Mouse (Mus musculus) brain, embryonic 14.5 days (tissue): ENCODE measurements at regions not wholly inside any gene's neighbourhood (a gene's known extent, or its start where the extent isn't known, plus 50 kb on each side); places are given as distances from the start of the nearest gene placed in this dataset.
A peak's percentile ranks its signal among the peaks of the same experiment; 100 is the strongest.
"Not testable (repeated sequence)": the region's sequence is repeated elsewhere in the genome, so short reads cannot be mapped to it uniquely, and the experiment has no call there.

Experiments used
- DNase-seq: peaks from one replicate; pipeline ENCODE4 v3.0.0-alpha.2; 2011; ENCODE audit warnings: low read depth
- CTCF ChIP-seq: fragments of 200-500 bp; IDR thresholded peaks from 2 replicates; pipeline ENCODE4 v1.5.1; 2012; ENCODE audit warnings: inconsistent platforms, mild to moderate bottlenecking, moderate library complexity, borderline replicate concordance; ENCODE audit not compliant: insufficient read depth, insufficient read length; ENCODE audit errors: extremely low read depth
- POLR2A ChIP-seq: fragments of 200-500 bp; IDR thresholded peaks from 2 replicates; pipeline ENCODE4 v1.6.1; 2012; ENCODE audit warnings: mild to moderate bottlenecking, inconsistent platforms, borderline replicate concordance; ENCODE audit not compliant: poor library complexity, insufficient read depth, insufficient read length, severe bottlenecking; ENCODE audit errors: extremely low read depth

DNA sequence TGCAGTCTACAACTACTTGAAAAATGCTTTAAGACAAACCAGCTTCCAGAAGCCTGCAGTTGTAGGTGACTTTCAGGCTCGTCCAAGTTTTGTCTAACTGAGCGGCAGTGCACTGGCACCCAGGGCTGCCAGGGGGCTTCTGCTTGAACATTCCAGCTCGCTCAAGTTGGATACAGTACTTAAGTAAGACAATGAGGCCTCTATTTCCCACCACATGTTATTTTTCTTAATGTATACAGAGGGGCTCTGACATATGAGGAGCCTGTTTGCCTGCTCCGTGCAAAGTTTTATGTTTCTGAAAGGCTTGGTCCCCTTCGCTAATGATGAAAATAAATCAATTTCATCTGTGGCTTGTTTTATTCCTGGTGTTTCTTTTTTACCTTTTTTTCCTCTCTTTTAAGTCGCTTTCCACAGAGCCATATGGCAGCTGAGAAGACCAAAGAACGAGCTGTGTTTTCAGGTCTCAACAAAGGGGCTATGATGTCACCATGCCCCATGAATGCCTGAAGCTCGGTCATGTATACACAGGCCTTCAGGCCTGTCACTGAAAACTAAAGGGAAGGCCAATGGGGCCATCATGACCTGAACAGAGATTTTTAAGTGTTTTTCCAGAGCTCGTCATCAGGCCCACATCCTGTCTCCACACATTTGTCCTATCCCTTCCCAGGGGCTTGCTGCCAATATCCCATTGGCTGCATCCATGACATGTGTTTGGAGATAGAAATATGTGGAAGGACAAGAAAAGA is 164.2 kb downstream of the Pcdh18 start:
- DNase-seq: peak; percentile 90
- TF ChIP-seq POLR2A (no peak), CTCF (no peak)

DNA sequence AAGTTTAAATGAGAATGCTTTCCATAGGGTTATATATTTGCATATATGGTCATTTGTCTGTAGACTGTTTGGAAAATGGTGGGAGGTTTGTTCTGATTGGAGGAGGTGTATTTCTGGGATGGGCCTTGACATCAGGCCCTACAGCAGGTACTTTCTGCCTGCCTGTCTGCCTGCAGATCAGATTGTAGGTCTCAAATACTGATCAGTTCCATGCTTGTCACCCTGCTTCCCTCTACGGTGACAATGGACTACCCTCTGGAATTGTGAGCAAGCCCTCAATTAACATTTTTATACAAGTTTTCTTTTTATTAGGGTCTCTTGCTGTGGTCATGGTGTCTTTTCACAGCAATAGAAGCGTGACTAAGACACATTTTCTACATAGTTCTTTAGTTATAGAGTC is 166.9 kb downstream of the Pcdh18 start:
- TF ChIP-seq POLR2A (no peak), CTCF (no peak)
- DNase-seq: no peak

DNA sequence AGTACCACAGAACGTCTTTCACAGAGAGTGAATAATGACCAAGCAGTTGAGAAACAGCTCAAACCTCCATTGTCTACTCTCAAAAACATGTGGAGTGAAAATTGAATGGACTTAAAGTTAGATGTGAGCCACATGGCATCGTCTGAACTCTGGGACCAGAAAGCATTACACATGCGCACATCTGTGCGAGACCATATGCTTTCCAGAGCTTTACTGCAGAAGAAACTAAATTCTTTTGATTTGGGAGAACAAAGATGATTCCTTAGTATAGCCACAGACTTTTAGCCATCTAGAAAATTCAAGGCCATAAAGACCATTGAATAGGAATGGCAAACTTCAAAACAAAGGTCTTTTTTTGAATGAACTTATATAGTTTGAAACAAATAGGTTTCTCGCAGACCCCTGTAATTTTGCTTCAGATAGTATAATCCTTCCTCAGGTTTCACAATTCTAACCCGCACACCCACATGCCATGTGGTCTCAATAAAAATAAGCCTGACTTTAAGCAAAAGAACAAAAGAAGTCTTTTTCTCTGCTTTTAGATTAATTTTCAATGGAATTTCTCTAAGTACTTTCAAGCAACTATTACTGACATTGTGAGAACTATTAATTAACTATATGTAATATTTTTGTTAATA is 170.5 kb downstream of the Pcdh18 start:
- TF ChIP-seq CTCF (no peak), POLR2A (no peak)
- DNase-seq: no peak

DNA sequence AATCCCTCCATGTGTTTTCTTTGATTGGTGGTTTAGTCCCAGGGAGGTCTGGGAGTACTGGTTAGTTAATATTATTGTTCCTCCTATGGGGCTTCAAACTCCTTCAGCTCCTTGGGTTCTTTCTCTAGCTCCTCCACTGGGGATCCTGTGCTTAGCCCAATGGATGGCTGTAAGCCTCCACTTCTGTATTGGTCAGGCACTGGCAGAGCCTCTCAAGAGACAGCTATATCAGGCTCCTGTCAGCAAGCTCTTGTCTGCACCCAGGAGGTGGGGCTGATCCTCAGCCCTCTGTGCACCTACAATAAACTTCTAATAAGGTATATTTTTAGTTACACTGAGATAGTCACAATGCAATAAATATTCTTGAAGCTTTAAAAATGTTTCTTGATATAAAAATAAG is 171.2 kb downstream of the Pcdh18 start:
- DNase-seq: not testable (repeated sequence)

DNA sequence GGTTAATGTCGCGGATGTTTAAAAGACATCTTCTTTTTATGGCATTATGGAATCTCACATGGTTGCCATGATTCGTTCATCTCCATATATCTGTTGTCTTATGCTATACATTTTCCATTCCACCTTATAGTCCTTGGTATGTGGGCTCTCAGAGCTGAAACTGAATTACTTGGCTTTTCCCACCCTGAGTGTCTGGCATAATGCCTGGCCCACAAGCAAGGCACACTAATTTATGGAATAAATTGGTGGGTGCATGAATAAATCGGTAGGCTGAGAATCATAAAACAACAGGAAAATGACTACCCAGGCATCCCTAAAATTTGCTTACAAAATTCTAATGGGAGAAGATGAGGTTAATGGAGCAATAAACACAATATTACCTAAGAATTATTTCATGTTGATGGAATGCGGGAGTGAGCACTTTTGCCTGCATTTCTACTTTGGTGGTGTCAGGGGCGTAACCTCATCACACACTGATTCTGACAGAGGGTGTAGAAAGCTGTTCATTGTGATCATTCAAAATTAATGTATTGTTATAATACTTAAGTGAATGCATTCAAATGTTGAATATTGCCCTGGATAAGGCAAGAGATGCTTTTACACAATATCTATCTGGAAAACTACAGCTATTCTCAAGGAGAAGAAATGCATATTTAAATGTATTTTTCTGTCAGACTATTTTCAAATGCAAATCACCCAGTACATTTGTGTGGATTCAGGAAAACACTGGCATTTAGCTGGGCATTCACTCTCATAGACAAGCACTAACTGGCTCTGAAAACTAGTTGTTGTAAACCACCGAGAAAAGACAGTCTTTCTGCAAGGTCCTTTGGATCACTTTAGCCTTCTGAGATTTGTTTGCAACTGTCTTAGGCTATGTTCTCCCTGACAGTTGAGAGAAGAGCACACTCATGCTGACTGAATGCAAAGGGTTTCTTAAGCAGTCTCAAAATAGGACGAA is 190.1 kb downstream of the Pcdh18 start:
- no peak for TF ChIP-seq POLR2A
- peak; percentile 77 for DNase-seq

GRCm38 (mm10) chr3:49527642-49528041 is 229.5 kb downstream of the Pcdh18 start:
- TF ChIP-seq CTCF (no peak), POLR2A (no peak)
- no peak for DNase-seq

DNA sequence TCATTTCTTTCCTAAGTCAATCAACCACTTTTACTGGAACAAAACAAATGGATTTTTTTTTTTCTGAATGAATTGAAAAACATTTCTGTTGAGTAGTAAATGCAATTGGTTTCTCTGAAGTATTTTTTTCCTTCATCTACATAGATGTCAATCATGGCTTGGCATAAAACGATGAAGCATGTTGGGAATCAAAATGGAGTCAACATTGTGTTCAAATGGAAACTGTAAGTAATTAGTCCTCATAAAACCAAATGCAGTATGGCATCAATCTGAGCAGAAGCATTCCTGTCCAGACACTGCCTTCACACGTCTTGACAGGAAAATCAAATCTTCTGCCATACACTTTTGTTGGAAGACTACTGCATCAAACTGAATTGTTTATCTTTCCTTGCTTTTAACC is 237.0 kb downstream of the Pcdh18 start:
- peak; percentile 69 for DNase-seq
- no peak for TF ChIP-seq CTCF
- no peak for TF ChIP-seq POLR2A

DNA sequence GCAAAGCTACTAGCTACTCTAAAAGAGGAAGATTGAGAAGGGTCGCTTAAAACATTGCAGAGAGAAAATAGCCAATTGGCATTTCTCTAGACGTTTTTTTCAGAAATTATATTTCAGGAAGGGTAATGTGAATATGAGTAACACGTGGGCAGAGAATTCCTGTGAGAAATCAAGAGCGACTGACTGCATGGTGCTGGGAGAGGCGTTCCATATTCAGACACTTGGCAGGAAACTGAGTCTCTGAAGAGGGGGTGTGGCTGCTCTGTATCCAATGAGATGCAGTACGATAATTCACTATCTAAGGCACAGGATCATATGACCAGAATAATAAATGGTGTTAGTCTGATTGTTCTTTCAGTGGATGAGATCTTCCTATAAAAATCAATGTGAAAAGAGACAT is 252.5 kb downstream of the Pcdh18 start:
- no peak for DNase-seq
- TF ChIP-seq CTCF: no peak
- TF ChIP-seq POLR2A: no peak

- TF ChIP-seq CTCF (no peak), POLR2A (no peak)
- DNase-seq: no peak
Observed at GRCm38 (mm10) chr3:49502351-49502750, 254.8 kb downstream of the Pcdh18 start.

GRCm38 (mm10) chr3:49485105-49485504 is 272.0 kb downstream of the Pcdh18 start:
- no peak for DNase-seq

More at GRCm38 (mm10) chr3:49485105-49485504, 272.0 kb downstream of the Pcdh18 start:
- TF ChIP-seq POLR2A: no peak
- TF ChIP-seq CTCF: no peak
